Mouse (Mus musculus): Measurements from ENCODE around the gene Slc22a23.
A peak's percentile ranks its signal among the peaks of the same experiment; 100 is the strongest.

DNA sequence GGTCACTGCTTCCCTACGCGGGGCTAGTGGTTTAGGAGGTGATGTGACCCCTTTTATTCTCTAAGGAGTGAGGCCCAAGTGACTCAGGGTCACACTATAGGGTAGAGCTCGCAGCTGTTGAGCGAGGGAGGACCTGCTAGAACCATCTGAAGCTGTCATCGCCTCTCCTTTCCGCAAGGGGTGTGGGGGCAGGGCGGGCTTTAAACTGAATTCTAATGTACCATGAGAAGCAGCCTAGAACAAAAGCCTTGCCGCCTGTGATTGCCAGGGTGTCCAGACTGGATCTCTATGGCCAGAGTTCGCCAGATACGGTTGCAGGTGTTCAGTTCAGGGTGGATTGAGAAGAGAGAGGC lies 213.3 kb downstream of the Slc22a23 start:
- no peak for TF ChIP-seq POLR2A (IDR thresholded peaks at IDR 0.05; ENCODE audit: control insufficient read depth, extremely low read depth, insufficient read depth, low read length, poor library complexity)
- TF ChIP-seq CTCF (IDR thresholded peaks at IDR 0.05; ENCODE audit: borderline replicate concordance, control insufficient read depth, extremely low read depth, insufficient read depth, low read length, poor library complexity) = peak; percentile 30; the same call in 1 of the 2 replicates

Data from thymus, adult 2 months (tissue).